Mouse (Mus musculus) ES-Bruce4 (cell line): ENCODE measurements around the gene Antxrl. TPM values are rescaled to one million over a fixed set of nuclear protein-coding genes. Genes with fewer than 3 reads are reported as not detected.
A peak's percentile ranks its signal among the peaks of the same experiment; 100 is the strongest.

ENCODE experiments used
- H3K27ac ChIP-seq: 2 replicates; pipeline ENCODE4 v1.5.1; 2012; ENCODE audit warnings: low read length, inconsistent platforms; ENCODE audit not compliant: insufficient read depth
- H3K27me3 ChIP-seq: 2 replicates; pipeline ENCODE4 v1.6.1; 2012; ENCODE audit warnings: mild to moderate bottlenecking, low read length, inconsistent platforms; ENCODE audit not compliant: control insufficient read depth, poor library complexity, insufficient read depth, severe bottlenecking
- H3K36me3 ChIP-seq: 2 replicates; pipeline ENCODE4 v1.6.1; 2012; ENCODE audit warnings: inconsistent platforms, mild to moderate bottlenecking, low read length, moderate library complexity; ENCODE audit not compliant: control insufficient read depth, poor library complexity, insufficient read depth, severe bottlenecking
- H3K4me1 ChIP-seq: one replicate; pipeline ENCODE4 v1.8.1; 2011; ENCODE audit warnings: low read length; ENCODE audit not compliant: control insufficient read depth, insufficient read depth
- H3K4me3 ChIP-seq: 2 replicates; pipeline ENCODE4 v1.5.1; 2011; ENCODE audit warnings: low read depth, mild to moderate bottlenecking, low read length
- H3K9ac ChIP-seq: 2 replicates; pipeline ENCODE4 v1.6.1; 2012; ENCODE audit warnings: low read depth, mild to moderate bottlenecking, inconsistent platforms; ENCODE audit not compliant: poor library complexity, severe bottlenecking
- H3K9me3 ChIP-seq: replicated peaks from 2 replicates; pipeline ENCODE4 v1.6.1; 2012; ENCODE audit warnings: mild to moderate bottlenecking, low read length, inconsistent platforms; ENCODE audit not compliant: control insufficient read depth, poor library complexity, insufficient read depth, severe bottlenecking
- CTCF ChIP-seq: IDR thresholded peaks from one replicate; pipeline ENCODE4 v1.8.1; 2011; ENCODE audit warnings: low read depth, low read length
- EP300 ChIP-seq: IDR thresholded peaks from 2 replicates; pipeline ENCODE4 v1.6.1; 2011; ENCODE audit warnings: low read depth, low read length; ENCODE audit not compliant: insufficient read depth
- POLR2A ChIP-seq: IDR thresholded peaks from one replicate; pipeline ENCODE4 v1.8.1; 2011; ENCODE audit warnings: low read length; ENCODE audit not compliant: insufficient read depth
- polyA plus RNA-seq: library from polyadenylated mRNA; stranded (reverse); fragments of >200 nt; gene quantifications from 2 replicates; pipeline ENCODE4 v1.2.4, GENCODE M21; 2011; ENCODE audit warnings: low read depth; ENCODE audit not compliant: missing spikeins, insufficient read depth, insufficient read length

The Antxrl gene
- polyA plus RNA-seq, 1 experiment = not detected

DNA sequence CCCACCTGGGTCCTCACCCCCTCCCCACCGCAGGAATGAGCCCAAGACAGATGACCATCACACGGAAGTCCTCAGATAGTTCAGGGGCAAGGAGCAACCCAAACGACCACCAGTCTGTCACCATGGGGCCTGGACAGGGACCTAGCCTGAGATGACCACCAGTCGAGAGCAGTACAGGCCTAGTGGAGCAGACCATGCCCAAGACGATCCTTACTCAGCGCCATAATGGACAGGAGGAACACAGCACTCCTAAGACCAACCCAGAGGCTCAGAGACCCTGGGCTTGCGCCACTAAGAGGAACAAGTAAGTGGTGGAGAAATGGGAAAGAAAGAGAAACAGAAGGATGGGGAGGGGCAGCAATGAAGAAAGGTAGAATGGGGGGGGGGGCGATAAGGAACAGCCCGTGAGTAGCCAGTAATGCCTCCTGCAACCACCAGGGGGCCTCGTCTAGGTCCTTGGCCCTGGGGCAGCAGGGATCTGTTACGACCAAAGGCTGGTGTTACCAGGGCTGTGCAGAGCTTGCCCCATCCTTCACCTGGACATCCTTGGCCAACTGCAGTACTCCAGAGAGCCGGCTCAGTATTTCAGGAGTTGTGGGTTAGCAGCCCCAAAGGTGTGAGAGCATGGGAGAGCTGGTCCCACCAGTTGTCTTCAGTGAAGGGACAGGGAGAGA is 54.0 kb downstream of the Antxrl start:
- Histone ChIP-seq H3K9ac (no peak overlapping the region), H3K4me3 (no peak overlapping the region), H3K27ac (no peak overlapping the region), H3K36me3 (no peaks in the 10 kb centered on the region), H3K9me3 (no peaks in the 10 kb centered on the region), H3K27me3 (no peaks in the 10 kb centered on the region), H3K4me1 (no peaks in the 10 kb centered on the region)
- no peak for TF ChIP-seq EP300
- TF ChIP-seq POLR2A = no peak
- peak; percentile 72 for TF ChIP-seq CTCF

DNA sequence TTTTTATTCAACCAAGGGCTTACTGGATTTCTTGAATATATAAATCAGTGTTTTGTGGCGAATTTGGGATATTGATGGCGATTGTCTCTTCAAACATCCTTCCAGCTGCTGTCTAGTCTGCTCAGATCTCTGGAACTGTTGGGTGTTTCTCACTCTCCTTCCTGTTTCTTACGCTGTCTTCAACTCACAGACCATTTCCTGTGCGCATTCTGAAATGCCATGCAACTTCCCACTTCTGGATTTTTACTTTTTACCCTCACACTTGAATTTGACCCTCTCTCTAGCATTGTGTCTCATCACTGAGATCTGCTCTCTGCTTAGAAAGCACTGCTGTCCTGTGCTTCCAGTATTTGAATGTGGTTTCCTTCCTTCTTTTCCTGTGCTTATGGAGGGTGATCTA is 55.1 kb downstream of the Antxrl start:
- Histone ChIP-seq H3K4me3 (no peak overlapping the region), H3K27me3 (no peaks in the 10 kb centered on the region), H3K4me1 (no peaks in the 10 kb centered on the region), H3K36me3 (no peaks in the 10 kb centered on the region), H3K27ac (no peak overlapping the region), H3K9me3 (no peaks in the 10 kb centered on the region), H3K9ac (no peak overlapping the region)
- TF ChIP-seq EP300 (no peak), CTCF (no peak), POLR2A (no peak)

DNA sequence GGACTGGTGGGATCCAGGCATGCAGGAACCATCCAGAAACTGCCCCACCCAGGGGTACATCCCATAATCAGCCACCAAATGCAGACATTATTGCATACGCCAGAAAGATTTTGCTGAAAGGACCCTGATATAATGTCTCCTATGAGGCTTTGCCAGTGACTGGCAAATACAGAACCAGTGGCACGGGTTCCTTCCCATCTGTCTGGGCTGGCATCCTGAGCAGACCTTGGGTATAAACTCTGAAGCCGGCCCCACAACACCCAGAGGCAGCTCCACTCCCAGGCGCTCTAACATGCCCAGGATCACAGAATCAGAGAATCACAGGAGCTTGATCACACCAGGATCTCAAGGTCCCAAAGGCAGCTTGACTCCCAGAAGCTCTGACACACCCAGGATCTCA is 61.8 kb downstream of the Antxrl start:
- Histone ChIP-seq H3K9ac (no peak overlapping the region), H3K4me1 (no peaks in the 10 kb centered on the region), H3K9me3 (no peaks in the 10 kb centered on the region), H3K36me3 (no peaks in the 10 kb centered on the region), H3K27me3 (no peaks in the 10 kb centered on the region), H3K27ac (no peak overlapping the region), H3K4me3 (no peak overlapping the region)
- TF ChIP-seq CTCF = no peak
- no peak for TF ChIP-seq EP300
- no peak for TF ChIP-seq POLR2A

DNA sequence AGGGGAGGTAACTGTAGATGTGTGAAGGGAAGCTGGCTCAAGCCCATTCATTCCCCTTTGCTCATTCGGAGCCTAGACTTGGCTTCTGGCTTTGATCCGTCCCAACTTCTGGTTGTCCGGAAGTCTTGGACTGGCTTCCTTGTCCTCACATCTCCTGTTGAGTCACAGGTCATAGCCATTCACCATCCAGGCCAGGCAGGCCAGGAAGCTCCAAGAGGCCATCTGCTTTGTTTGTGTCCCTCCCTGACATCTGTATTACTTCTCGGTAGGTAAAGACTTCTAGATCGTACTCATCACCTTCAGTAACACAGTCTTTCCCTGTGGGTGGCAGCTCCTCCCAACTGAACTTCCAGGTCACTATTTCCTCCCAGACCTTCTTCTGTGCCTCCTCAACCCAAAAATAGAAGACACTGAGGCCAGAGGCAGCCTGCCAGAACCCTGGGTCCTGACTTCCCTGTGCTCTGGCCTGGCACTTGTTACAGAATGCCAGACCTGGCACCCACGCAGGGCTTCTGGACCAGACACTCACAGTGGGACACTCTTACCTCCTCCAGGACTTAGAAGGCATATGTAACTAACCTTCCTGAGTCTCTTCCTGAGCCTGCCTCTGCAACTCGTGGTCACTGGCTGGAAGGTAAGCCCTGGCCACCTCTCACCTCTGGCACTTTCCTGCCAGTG is 66.7 kb downstream of the Antxrl start:
- TF ChIP-seq POLR2A (no peak), EP300 (no peak), CTCF (no peak)
- Histone ChIP-seq H3K4me3 (no peak overlapping the region), H3K36me3 (no peaks in the 10 kb centered on the region)

DNA sequence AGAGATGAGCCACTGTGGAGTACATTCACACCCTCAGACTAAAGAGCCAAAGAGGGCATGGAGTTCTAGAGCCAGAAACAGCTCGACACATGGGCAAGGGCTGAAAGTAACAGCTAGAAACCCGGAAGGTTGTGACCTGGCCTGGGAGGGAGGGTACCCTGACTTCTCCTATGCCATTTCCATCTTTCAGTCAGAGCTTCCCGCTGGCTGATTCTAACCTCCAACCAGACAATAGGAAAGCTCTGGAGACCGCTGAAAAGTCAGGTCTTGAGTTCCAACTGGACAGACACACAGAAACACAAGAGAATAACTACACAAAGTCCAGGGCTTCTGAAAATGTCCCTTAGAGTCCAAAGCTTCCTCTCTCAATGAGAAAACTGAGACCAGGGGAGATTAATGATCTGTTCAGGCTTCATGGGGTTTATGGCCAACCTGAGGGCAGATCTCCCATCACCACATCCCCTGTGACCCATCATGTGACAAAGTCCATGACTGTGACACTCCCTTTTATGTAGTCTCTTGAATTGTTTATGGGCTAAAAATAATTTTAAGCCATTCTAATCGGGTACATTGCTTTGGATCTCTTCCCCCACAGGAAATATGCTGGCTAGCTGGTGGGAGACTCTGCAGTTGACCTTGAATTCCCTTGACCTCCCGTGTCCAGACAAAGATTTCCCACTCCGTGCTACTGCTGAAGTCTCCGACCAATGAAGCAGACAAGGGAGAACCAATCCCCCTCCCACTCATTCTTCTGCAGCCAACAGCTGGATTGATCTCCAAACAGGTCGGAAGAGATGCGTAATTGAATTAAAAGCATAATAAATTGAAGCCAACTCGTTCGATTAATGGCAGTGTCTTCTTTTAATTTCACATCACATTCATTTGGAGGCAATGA is 67.8 kb downstream of the Antxrl start:
- Histone ChIP-seq H3K36me3 (no peaks in the 10 kb centered on the region), H3K27me3 (no peaks in the 10 kb centered on the region), H3K27ac (no peak overlapping the region), H3K4me3 (no peak overlapping the region), H3K4me1 (no peaks in the 10 kb centered on the region), H3K9ac (no peak overlapping the region), H3K9me3 (no peaks in the 10 kb centered on the region)
- TF ChIP-seq POLR2A (no peak), EP300 (no peak), CTCF (no peak)

More for the DNA sequence above, 66.7 kb downstream of the Antxrl start:
- no peaks in the 10 kb centered on the region for H3K27me3 ChIP-seq
- H3K4me1 ChIP-seq = no peaks in the 10 kb centered on the region
- no peaks in the 10 kb centered on the region for H3K9me3 ChIP-seq
- no peak overlapping the region for H3K9ac ChIP-seq
- no peak overlapping the region for H3K27ac ChIP-seq
